Mouse (Mus musculus) ovary, adult 10 weeks (tissue): Measurements from ENCODE around the gene Colgalt2. TPM values are rescaled to one million over a fixed set of nuclear protein-coding genes. Genes with fewer than 3 reads are reported as not detected.

Experiments used
- polyA plus RNA-seq: library from polyadenylated mRNA; stranded (reverse); fragments of 350-450 nt; fragmentation: Illumina TruSeq; extraction: RNeasy Lipid Tissue Mini Kit (QIAGEN cat#74804); gene quantifications from one replicate; pipeline ENCODE4 v1.2.3, GENCODE M21; 2014

Colgalt2 gene
- polyA plus RNA-seq: 18.8 TPM

DNA sequence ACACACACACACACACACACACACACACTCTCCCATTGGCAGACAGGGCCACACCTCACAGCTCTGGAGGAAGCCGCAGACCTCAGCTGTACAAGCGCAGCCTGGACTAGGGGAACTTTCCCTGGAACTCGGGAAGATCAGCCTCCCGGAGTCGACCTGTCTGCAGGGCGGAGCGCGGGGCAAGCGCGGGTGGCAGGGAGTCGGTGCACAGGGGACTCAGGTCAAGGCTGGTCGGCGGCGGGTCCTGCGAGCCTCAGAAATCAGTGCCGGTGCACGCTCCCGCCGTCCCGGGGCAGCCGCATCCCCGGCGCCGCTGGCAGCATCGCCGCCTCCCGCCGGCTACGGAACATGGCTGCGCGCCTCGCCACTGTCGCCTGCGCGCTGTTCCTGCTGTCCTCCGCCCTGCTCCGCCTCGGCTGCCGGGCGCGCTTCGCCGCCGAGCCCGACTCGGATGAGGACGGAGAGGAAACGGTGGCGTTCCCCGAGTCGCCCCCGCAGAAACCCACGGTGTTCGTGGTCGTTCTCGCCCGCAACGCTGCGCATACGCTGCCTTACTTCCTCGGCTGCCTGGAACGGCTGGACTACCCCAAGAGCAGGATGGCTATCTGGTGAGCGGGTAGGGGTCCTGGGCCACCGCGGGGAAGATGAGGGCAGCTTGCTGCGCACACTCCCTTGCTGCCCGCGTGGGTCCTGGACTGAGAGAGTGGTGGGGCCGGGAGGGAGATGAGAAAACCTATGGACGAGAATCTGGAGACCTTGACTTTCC is at the start of gene Colgalt2:
Gene Colgalt2, plus strand, starts transcription at position 41 of the 766 bp plus-strand sequence.

DNA sequence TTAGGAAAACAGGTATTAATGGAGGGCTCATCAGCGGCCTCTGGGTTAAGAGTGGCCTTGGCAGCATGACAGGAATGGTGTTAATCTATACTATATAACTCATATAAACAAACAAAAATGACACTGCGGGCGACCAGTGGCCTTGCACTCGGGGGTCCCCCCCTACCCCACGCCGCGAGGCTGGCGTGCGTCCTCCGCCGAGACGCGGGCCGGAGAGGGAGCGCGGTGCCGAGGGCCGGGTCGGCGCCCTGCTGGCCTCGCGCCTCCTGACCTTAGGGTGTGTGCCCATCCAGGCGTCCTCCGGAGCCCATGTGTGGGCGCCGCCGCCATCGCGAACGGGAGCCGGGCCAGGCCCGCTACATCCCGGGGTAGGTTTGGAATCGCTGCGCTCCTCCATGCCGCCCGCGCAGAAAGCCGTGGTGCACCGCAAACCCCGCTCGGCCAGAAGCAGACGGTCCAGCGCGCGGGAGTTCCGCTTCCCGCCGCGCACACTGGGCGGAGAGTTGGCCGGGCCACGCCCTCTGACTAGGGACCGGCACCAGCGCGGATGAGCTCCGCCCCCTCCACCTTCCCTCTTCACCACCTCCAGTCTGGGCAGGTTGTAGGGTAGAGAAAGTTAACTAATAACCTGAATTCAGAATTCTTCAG is 13.3 kb upstream of the Colgalt2 start, which contains the start of gene Tsen15:
Gene Tsen15, minus strand, starts transcription at position 501 of the 648 bp plus-strand sequence.

Other genes with a start within 250 kb of the Colgalt2 start
- 42.3 TPM for gene Tsen15, start 13.1 kb upstream of the Colgalt2 start, polyA plus RNA-seq